Mouse (Mus musculus): Measurements from ENCODE around the gene Krt7. TPM values are rescaled to one million over a fixed set of nuclear protein-coding genes. Genes with fewer than 3 reads are reported as not detected.

Krt7 gene
- polyA plus RNA-seq, 1 experiment from 2014 or later = 6.4 TPM

GRCm38 (mm10) chr15:101370101-101370911 is 40.5 kb upstream of the Krt7 start, which contains the start of gene Krt80:
Krt80 (minus strand) TSS chr15:101370162.
- no peak for ATAC-seq (ENCODE audit: low FRiP score, low read depth)
- no peak within 1 kb of the TSS for H3K4me2 ChIP-seq (replicated peaks)
- H3K4me1 ChIP-seq = no peaks in the 10 kb centered on the region
- no peak within 1 kb of the TSS for H3K4me3 ChIP-seq
- no peak within 1 kb of the TSS for H3K27ac ChIP-seq
- H3K9me3 ChIP-seq = no peaks in the 10 kb centered on the region
- no peaks in the 10 kb centered on the region for H3K36me3 ChIP-seq
- H3K9ac ChIP-seq = no peak within 1 kb of the TSS
- WGBS = 67% methylated on average over 22 of the region's 22 CpGs
- no peaks in the 10 kb centered on the region; the same call in 1 of the 2 replicates for H3K27me3 ChIP-seq (replicated peaks)

- 81% methylated on average over 15 of the region's 15 CpGs for WGBS
- Histone ChIP-seq H3K9ac (no peak overlapping the region), H3K36me3 (no peaks in the 10 kb centered on the region), H3K27me3 (replicated peaks) (no peaks in the 10 kb centered on the region; the same call in 1 of the 2 replicates), H3K9me3 (no peaks in the 10 kb centered on the region), H3K4me3 (no peak overlapping the region), H3K4me2 (replicated peaks) (no peak overlapping the region), H3K4me1 (0 out of 2 replicates have a peak, but pooled peaks cover 4% of the 10 kb centered on the region), H3K27ac (no peak overlapping the region)
- no peak for ATAC-seq (ENCODE audit: low FRiP score, low read depth)
These were observed 39.5 kb upstream of the Krt7 start for GRCm38 (mm10) chr15:101371141-101371985.

GRCm38 (mm10) chr15:101372131-101372977 is 38.5 kb upstream of the Krt7 start:
- no peaks in the 10 kb centered on the region; the same call in 1 of the 2 replicates for H3K27me3 ChIP-seq (replicated peaks)
- no peaks in the 10 kb centered on the region for H3K9me3 ChIP-seq
- 0 out of 2 replicates have a peak, but pooled peaks cover 4% of the 10 kb centered on the region for H3K4me1 ChIP-seq
- WGBS = 74% methylated on average over 7 of the region's 7 CpGs
- ATAC-seq (ENCODE audit: low FRiP score, low read depth) = no peak
- no peak overlapping the region for H3K9ac ChIP-seq
- no peak overlapping the region for H3K27ac ChIP-seq
- H3K4me3 ChIP-seq = no peak overlapping the region
- H3K4me2 ChIP-seq (replicated peaks) = no peak overlapping the region
- no peaks in the 10 kb centered on the region for H3K36me3 ChIP-seq

- no peaks in the 10 kb centered on the region; the same call in none of the 2 replicates for H3K27me3 ChIP-seq (replicated peaks)
- no peak for ATAC-seq (ENCODE audit: low FRiP score, low read depth)
These were observed 37.5 kb upstream of the Krt7 start for GRCm38 (mm10) chr15:101373286-101373898.

GRCm38 (mm10) chr15:101374879-101375278 is 36.0 kb upstream of the Krt7 start:
- no peak for ATAC-seq (ENCODE audit: low FRiP score, low read depth)
- 0 out of 2 replicates have a peak, but pooled peaks cover 4% of the 10 kb centered on the region for H3K4me1 ChIP-seq
- WGBS = 70% methylated on average over 4 of the region's 4 CpGs
- no peak overlapping the region for H3K4me3 ChIP-seq
- H3K9me3 ChIP-seq = no peaks in the 10 kb centered on the region
- H3K27me3 ChIP-seq (replicated peaks) = no peaks in the 10 kb centered on the region; the same call in none of the 2 replicates
- H3K36me3 ChIP-seq = no peaks in the 10 kb centered on the region
- no peak overlapping the region for H3K4me2 ChIP-seq (replicated peaks)
- H3K27ac ChIP-seq = no peak overlapping the region
- no peak overlapping the region for H3K9ac ChIP-seq

More at GRCm38 (mm10) chr15:101373286-101373898, 37.5 kb upstream of the Krt7 start:
- no peak overlapping the region for H3K27ac ChIP-seq
- H3K36me3 ChIP-seq = no peaks in the 10 kb centered on the region
- H3K9me3 ChIP-seq = no peaks in the 10 kb centered on the region
- 86% methylated on average over 16 of the region's 16 CpGs for WGBS
- H3K4me2 ChIP-seq (replicated peaks) = no peak overlapping the region
- H3K4me1 ChIP-seq = 0 out of 2 replicates have a peak, but pooled peaks cover 4% of the 10 kb centered on the region
- no peak overlapping the region for H3K4me3 ChIP-seq
- H3K9ac ChIP-seq = no peak overlapping the region

GRCm38 (mm10) chr15:101375956-101376775 is 34.7 kb upstream of the Krt7 start:
- no peak overlapping the region for H3K27ac ChIP-seq
- no peak overlapping the region for H3K9ac ChIP-seq
- WGBS = 74% methylated on average over 6 of the region's 6 CpGs
- H3K4me2 ChIP-seq (replicated peaks) = no peak overlapping the region
- no peaks in the 10 kb centered on the region for H3K9me3 ChIP-seq
- H3K4me3 ChIP-seq = no peak overlapping the region
- no peaks in the 10 kb centered on the region for H3K36me3 ChIP-seq
- 0 out of 2 replicates have a peak, but pooled peaks cover 4% of the 10 kb centered on the region for H3K4me1 ChIP-seq
- H3K27me3 ChIP-seq (replicated peaks) = no peaks in the 10 kb centered on the region; the same call in none of the 2 replicates
- no peak for ATAC-seq (ENCODE audit: low FRiP score, low read depth)

GRCm38 (mm10) chr15:101376776-101377061 is 34.1 kb upstream of the Krt7 start:
- H3K27me3 ChIP-seq (replicated peaks) = no peaks in the 10 kb centered on the region; the same call in none of the 2 replicates
- WGBS = 76% methylated on average over 5 of the region's 5 CpGs
- ATAC-seq (ENCODE audit: low FRiP score, low read depth) = no peak
- H3K27ac ChIP-seq = no peak overlapping the region
- no peaks in the 10 kb centered on the region for H3K36me3 ChIP-seq
- no peak overlapping the region for H3K4me3 ChIP-seq
- H3K9ac ChIP-seq = no peak overlapping the region
- no peaks in the 10 kb centered on the region for H3K9me3 ChIP-seq
- no peak overlapping the region for H3K4me2 ChIP-seq (replicated peaks)
- 0 out of 2 replicates have a peak, but pooled peaks cover 4% of the 10 kb centered on the region for H3K4me1 ChIP-seq

GRCm38 (mm10) chr15:101378646-101379045 is 32.2 kb upstream of the Krt7 start:
- H3K36me3 ChIP-seq = no peaks in the 10 kb centered on the region
- ATAC-seq (ENCODE audit: low FRiP score, low read depth) = no peak
- H3K9me3 ChIP-seq = no peaks in the 10 kb centered on the region
- H3K27ac ChIP-seq = no peak overlapping the region
- WGBS = 52% methylated on average over 5 of the region's 5 CpGs
- H3K4me1 ChIP-seq = 0 out of 2 replicates have a peak, but pooled peaks cover 4% of the 10 kb centered on the region
- no peaks in the 10 kb centered on the region; the same call in none of the 2 replicates for H3K27me3 ChIP-seq (replicated peaks)
- no peak overlapping the region for H3K4me2 ChIP-seq (replicated peaks)
- no peak overlapping the region for H3K9ac ChIP-seq
- H3K4me3 ChIP-seq = no peak overlapping the region

- Histone ChIP-seq H3K27me3 (replicated peaks) (no peaks in the 10 kb centered on the region; the same call in 1 of the 2 replicates), H3K4me1 (no peaks in the 10 kb centered on the region), H3K9me3 (no peaks in the 10 kb centered on the region), H3K27ac (no peak overlapping the region), H3K36me3 (no peaks in the 10 kb centered on the region), H3K9ac (no peak overlapping the region), H3K4me3 (no peak overlapping the region), H3K4me2 (replicated peaks) (no peak overlapping the region)
- ATAC-seq (ENCODE audit: low FRiP score, low read depth) = no peak
- WGBS = 74% methylated on average over 9 of the region's 9 CpGs
These were observed 29.1 kb upstream of the Krt7 start for GRCm38 (mm10) chr15:101381758-101382157.

GRCm38 (mm10) chr15:101382811-101383210 is 28.0 kb upstream of the Krt7 start:
- ATAC-seq (ENCODE audit: low FRiP score, low read depth) = no peak
- WGBS = 81% methylated on average over 11 of the region's 11 CpGs
- Histone ChIP-seq H3K9ac (no peak overlapping the region), H3K27me3 (replicated peaks) (no peaks in the 10 kb centered on the region; the same call in 1 of the 2 replicates), H3K36me3 (no peaks in the 10 kb centered on the region), H3K9me3 (no peaks in the 10 kb centered on the region), H3K4me3 (no peak overlapping the region), H3K4me1 (no peaks in the 10 kb centered on the region), H3K4me2 (replicated peaks) (no peak overlapping the region), H3K27ac (no peak overlapping the region)

Measured in neural tube, embryonic 12.5 days (tissue).